27 mouse cellular contexts compared by ENCODE assay signal in genomic region chr11:36940557-36941110, GRCm38 (mm10).
DNase-seq lines count a peak whose midpoint lies in the region; ATAC-seq and TF ChIP-seq lines count a peak whose summit lies in the region.
"Had no signal": no experiment of that assay in that cellular context is flagged by ENCODE, and none has a peak within 500 bp of the region (broad histone marks: within the 10 kb centered on the region; RNA-seq: fewer than 3 reads in every experiment).

No protein-coding gene starts in this region.

- peak; percentile 17 for DNase-seq in forebrain, embryonic 14.5 days (ENCODE audit: low spot score)
- DNase-seq in midbrain, postnatal 0 days (ENCODE audit: low spot score): no peak
- DNase-seq in kidney, adult 9 months: peak; percentile 17
- DNase-seq in kidney, postnatal 14 days: peak; percentile 12
- DNase-seq in retina, postnatal 1 day: no peak
- no peak for DNase-seq in cerebellum, adult 2 months
- DNase-seq: adrenal gland, postnatal 25 days; cerebellum, adult 8-10 months; cerebellum, postnatal 25 days; gastrocnemius, postnatal 10 days; right cerebral cortex, adult 18-20 months; spleen, adult 18-20 months; thymus, adult 18-20 months; thymus, postnatal 25 days had no signal

- H3K4me2 ChIP-seq in forebrain, embryonic 14.5 days (ENCODE audit: low read length): no peak overlapping the region
- no peak overlapping the region for H3K4me2 ChIP-seq in forebrain, embryonic 16.5 days (ENCODE audit: low read length)
- no peak overlapping the region for H3K4me2 ChIP-seq in midbrain, embryonic 13.5 days (replicated peaks)
- H3K4me2 ChIP-seq in midbrain, postnatal 0 days (ENCODE audit: low read depth, low read length, poor library complexity, severe bottlenecking): no peak overlapping the region
- H3K4me2 ChIP-seq: embryonic facial prominence, embryonic 15.5 days; heart, embryonic 15.5 days; intestine, embryonic 15.5 days; limb, embryonic 12.5 days; liver, embryonic 15.5 days; lung, embryonic 15.5 days had no signal

- no peak for TF ChIP-seq CTCF in midbrain, postnatal 0 days (IDR thresholded peaks at IDR 0.05)
- TF ChIP-seq CTCF in cerebellum, adult 2 months (IDR thresholded peaks at IDR 0.05; ENCODE audit: borderline replicate concordance, insufficient read depth, low read depth, low read length): no peak

- no peaks in the 10 kb centered on the region for H3K36me3 ChIP-seq in forebrain, embryonic 14.5 days (ENCODE audit: control insufficient read depth, insufficient read depth, low read length)
- H3K36me3 ChIP-seq in forebrain, embryonic 16.5 days (ENCODE audit: control insufficient read depth, insufficient read depth): no peaks in the 10 kb centered on the region
- H3K36me3 ChIP-seq in midbrain, embryonic 13.5 days: no peaks in the 10 kb centered on the region
- no peaks in the 10 kb centered on the region for H3K36me3 ChIP-seq in midbrain, postnatal 0 days (ENCODE audit: insufficient read depth, low read length)
- H3K36me3 ChIP-seq: embryonic facial prominence, embryonic 10.5 days; embryonic facial prominence, embryonic 15.5 days; heart, embryonic 15.5 days; intestine, embryonic 15.5 days; limb, embryonic 12.5 days; liver, embryonic 15.5 days; lung, embryonic 15.5 days; midbrain, embryonic 10.5 days had no signal

- 0 out of 2 replicates have a peak, but pooled peaks have one; percentile 29 for ATAC-seq in forebrain, embryonic 14.5 days
- ATAC-seq in forebrain, embryonic 16.5 days: no peak
- peak; percentile 40; the same call in 1 of the 2 replicates for ATAC-seq in midbrain, embryonic 13.5 days
- ATAC-seq in midbrain, postnatal 0 days (ENCODE audit: low FRiP score): no peak
- ATAC-seq: hindbrain, postnatal 0 days; intestine, embryonic 15.5 days; Patski had no signal

- no peak for TF ChIP-seq POLR2A in cerebellum, adult 2 months (IDR thresholded peaks at IDR 0.05; ENCODE audit: borderline replicate concordance, insufficient read depth, low read length)

- WGBS in forebrain, embryonic 14.5 days: 10% methylated on average over 7 of the region's 7 CpGs
- WGBS in forebrain, embryonic 16.5 days: 12% methylated on average over 7 of the region's 7 CpGs
- WGBS in midbrain, embryonic 13.5 days: 26% methylated on average over 7 of the region's 7 CpGs
- 36% methylated on average over 7 of the region's 7 CpGs for WGBS in midbrain, postnatal 0 days
- 67% methylated on average over 7 of the region's 7 CpGs for WGBS in cerebellum, adult 2 months

- H3K9ac ChIP-seq in forebrain, embryonic 14.5 days (ENCODE audit: low read length): no peak overlapping the region
- H3K9ac ChIP-seq in forebrain, embryonic 16.5 days (replicated peaks; ENCODE audit: low read depth, low read length): no peak overlapping the region
- no peak overlapping the region for H3K9ac ChIP-seq in midbrain, embryonic 13.5 days (replicated peaks)
- H3K9ac ChIP-seq in midbrain, postnatal 0 days (replicated peaks; ENCODE audit: low read length, poor library complexity, severe bottlenecking): no peak overlapping the region
- H3K9ac ChIP-seq: embryonic facial prominence, embryonic 15.5 days; heart, embryonic 15.5 days; intestine, embryonic 15.5 days; limb, embryonic 12.5 days; liver, embryonic 15.5 days; lung, embryonic 15.5 days had no signal

- H3K9me3 ChIP-seq in forebrain, embryonic 14.5 days (replicated peaks; ENCODE audit: control insufficient read depth, low read length): no peaks in the 10 kb centered on the region
- H3K9me3 ChIP-seq in forebrain, embryonic 16.5 days (ENCODE audit: control insufficient read depth, low read length): no peaks in the 10 kb centered on the region
- H3K9me3 ChIP-seq in midbrain, embryonic 13.5 days: no peaks in the 10 kb centered on the region
- H3K9me3 ChIP-seq in midbrain, postnatal 0 days (ENCODE audit: low read length): no peaks in the 10 kb centered on the region
- H3K9me3 ChIP-seq: embryonic facial prominence, embryonic 10.5 days; embryonic facial prominence, embryonic 15.5 days; heart, embryonic 15.5 days; intestine, embryonic 15.5 days; limb, embryonic 12.5 days; liver, embryonic 15.5 days; lung, embryonic 15.5 days; midbrain, embryonic 10.5 days had no signal

- no peak overlapping the region for H3K4me3 ChIP-seq in forebrain, embryonic 14.5 days (ENCODE audit: low read depth, low read length)
- no peak overlapping the region for H3K4me3 ChIP-seq in forebrain, embryonic 16.5 days (replicated peaks; ENCODE audit: low read length)
- no peak overlapping the region for H3K4me3 ChIP-seq in midbrain, embryonic 13.5 days (replicated peaks)
- no peak overlapping the region for H3K4me3 ChIP-seq in midbrain, postnatal 0 days (ENCODE audit: low read depth, low read length)
- H3K4me3 ChIP-seq in cerebellum, adult 2 months (replicated peaks; ENCODE audit: insufficient read depth, low read depth, low read length): no peak overlapping the region
- H3K4me3 ChIP-seq: embryonic facial prominence, embryonic 10.5 days; embryonic facial prominence, embryonic 15.5 days; heart, embryonic 15.5 days; intestine, embryonic 15.5 days; left cerebral cortex, adult 2 months; limb, embryonic 12.5 days; liver, embryonic 15.5 days; lung, embryonic 15.5 days; midbrain, embryonic 10.5 days had no signal

- H3K27me3 ChIP-seq in forebrain, embryonic 14.5 days (replicated peaks; ENCODE audit: control insufficient read depth, insufficient read depth, low read length): no peaks in the 10 kb centered on the region
- H3K27me3 ChIP-seq in forebrain, embryonic 16.5 days (replicated peaks; ENCODE audit: control insufficient read depth, insufficient read depth, low read length): no peaks in the 10 kb centered on the region
- no peaks in the 10 kb centered on the region for H3K27me3 ChIP-seq in midbrain, embryonic 13.5 days
- no peaks in the 10 kb centered on the region for H3K27me3 ChIP-seq in midbrain, postnatal 0 days (ENCODE audit: insufficient read depth, low read length)
- H3K27me3 ChIP-seq in cerebellum, adult 2 months (ENCODE audit: control insufficient read depth, insufficient read depth, low read length): no peaks in the 10 kb centered on the region; the same call in 1 of the 2 replicates
- H3K27me3 ChIP-seq: embryonic facial prominence, embryonic 15.5 days; heart, embryonic 15.5 days; intestine, embryonic 15.5 days; limb, embryonic 12.5 days; liver, embryonic 15.5 days; lung, embryonic 15.5 days; Patski had no signal

- peaks cover 4% of the 10 kb centered on the region; the same call in 1 of the 2 replicates for H3K4me1 ChIP-seq in forebrain, embryonic 14.5 days (ENCODE audit: control insufficient read depth, insufficient read depth, low read length)
- peaks cover 10% of the 10 kb centered on the region for H3K4me1 ChIP-seq in forebrain, embryonic 16.5 days (replicated peaks; ENCODE audit: control insufficient read depth, insufficient read depth, low read length)
- H3K4me1 ChIP-seq in midbrain, embryonic 13.5 days (replicated peaks): peaks cover 14% of the 10 kb centered on the region
- peaks cover 3% of the 10 kb centered on the region; the same call in 1 of the 2 replicates for H3K4me1 ChIP-seq in midbrain, postnatal 0 days (ENCODE audit: insufficient read depth, low read length)
- no peaks in the 10 kb centered on the region for H3K4me1 ChIP-seq in cerebellum, adult 2 months (ENCODE audit: control insufficient read depth, insufficient read depth, low read length)
- H3K4me1 ChIP-seq: embryonic facial prominence, embryonic 15.5 days; heart, embryonic 15.5 days; intestine, embryonic 15.5 days; limb, embryonic 12.5 days; liver, embryonic 15.5 days; lung, embryonic 15.5 days had no signal

- H3K27ac ChIP-seq in forebrain, embryonic 14.5 days (ENCODE audit: low read depth, low read length): no peak overlapping the region
- no peak overlapping the region for H3K27ac ChIP-seq in forebrain, embryonic 16.5 days (ENCODE audit: low read length)
- no peak overlapping the region for H3K27ac ChIP-seq in midbrain, embryonic 13.5 days
- no peak overlapping the region for H3K27ac ChIP-seq in midbrain, postnatal 0 days (ENCODE audit: low read depth, low read length)
- no peak overlapping the region for H3K27ac ChIP-seq in cerebellum, adult 2 months (ENCODE audit: insufficient read depth, low read length)
- H3K27ac ChIP-seq: embryonic facial prominence, embryonic 10.5 days; embryonic facial prominence, embryonic 15.5 days; heart, embryonic 15.5 days; hindbrain, postnatal 0 days; intestine, embryonic 15.5 days; left cerebral cortex, adult 2 months; limb, embryonic 12.5 days; liver, embryonic 15.5 days; lung, embryonic 15.5 days; midbrain, embryonic 10.5 days had no signal

Comparison
In these comparisons a context has a peak if more than half of its experiments do, and no peak if none do; other contexts are left out.
1. ATAC-seq: peak in forebrain, embryonic 14.5 days (single experiment) and midbrain, embryonic 13.5 days (single experiment); none in forebrain, embryonic 16.5 days (single experiment) and midbrain, postnatal 0 days (single experiment).
2. DNase-seq: peak in forebrain, embryonic 14.5 days (single experiment), kidney, adult 9 months (single experiment) and kidney, postnatal 14 days (single experiment); none in midbrain, postnatal 0 days (single experiment), retina, postnatal 1 day (single experiment) and cerebellum, adult 2 months (0 of 2).